Mouse (Mus musculus): ENCODE data around the gene Susd1.

Susd1 gene

GRCm38 (mm10) chr4:59282137-59282536 lies 156.3 kb downstream of the Susd1 start:
- no peak for DNase-seq (ENCODE audit: low spot score)

GRCm38 (mm10) chr4:59280876-59281275 lies 157.6 kb downstream of the Susd1 start:
- DNase-seq (ENCODE audit: low spot score), result no peak

GRCm38 (mm10) chr4:59279111-59279510 lies 159.3 kb downstream of the Susd1 start:
- no peak for DNase-seq (ENCODE audit: low spot score)

GRCm38 (mm10) chr4:59278410-59278809 lies 160.0 kb downstream of the Susd1 start:
- DNase-seq (ENCODE audit: low spot score), result no peak

GRCm38 (mm10) chr4:59277958-59278357 lies 160.5 kb downstream of the Susd1 start:
- no peak for DNase-seq (ENCODE audit: low spot score)

GRCm38 (mm10) chr4:59275956-59276355 lies 162.5 kb downstream of the Susd1 start:
- no peak for DNase-seq (ENCODE audit: low spot score)

GRCm38 (mm10) chr4:59275494-59275893 lies 162.9 kb downstream of the Susd1 start:
- no peak for DNase-seq (ENCODE audit: low spot score)

- DNase-seq (ENCODE audit: low spot score), result no peak
These were observed 164.3 kb downstream of the Susd1 start for GRCm38 (mm10) chr4:59274136-59274535.

GRCm38 (mm10) chr4:59273342-59273741 lies 165.1 kb downstream of the Susd1 start:
- peak; percentile 31 for DNase-seq (ENCODE audit: low spot score)

GRCm38 (mm10) chr4:59265631-59266030 lies 172.8 kb downstream of the Susd1 start:
- no peak for DNase-seq (ENCODE audit: low spot score)

- no peak for DNase-seq (ENCODE audit: low spot score)
These were observed 173.3 kb downstream of the Susd1 start for GRCm38 (mm10) chr4:59265182-59265581.
